Mouse (Mus musculus): ENCODE data around the gene Pmpcb. TPM values are rescaled to one million over a fixed set of nuclear protein-coding genes. Genes with fewer than 3 reads are reported as not detected.

The Pmpcb gene
- total RNA-seq, 1 experiment from 2014 or later = 96.5 TPM

DNA sequence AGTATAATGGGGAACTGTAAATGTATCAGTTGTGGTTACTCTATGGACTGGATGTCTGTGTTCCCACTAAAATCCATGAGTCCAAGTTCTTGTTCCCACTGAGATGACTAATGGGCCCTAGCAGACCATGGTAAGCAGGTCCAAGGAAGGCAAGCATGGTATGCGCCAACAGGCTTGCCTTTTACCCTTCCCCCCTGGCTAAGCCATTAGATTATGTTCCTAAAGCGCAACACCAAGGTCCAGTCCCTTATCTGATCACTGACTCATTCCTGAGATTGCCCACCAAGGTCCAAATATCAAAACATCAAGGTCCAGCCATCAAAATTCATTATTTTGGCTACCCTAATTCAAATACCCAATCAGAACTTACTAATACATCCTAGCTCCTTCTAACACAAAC, 17.7 kb upstream of the Pmpcb start:
- no peak for ATAC-seq (replicated peaks in 1 of 2; ENCODE audit: insufficient read depth in 1 of 2, low FRiP score in 2 of 2, low TSS enrichment in 1 of 2, low read depth in 1 of 2, poor library complexity in 2 of 2, severe bottlenecking in 2 of 2)

DNA sequence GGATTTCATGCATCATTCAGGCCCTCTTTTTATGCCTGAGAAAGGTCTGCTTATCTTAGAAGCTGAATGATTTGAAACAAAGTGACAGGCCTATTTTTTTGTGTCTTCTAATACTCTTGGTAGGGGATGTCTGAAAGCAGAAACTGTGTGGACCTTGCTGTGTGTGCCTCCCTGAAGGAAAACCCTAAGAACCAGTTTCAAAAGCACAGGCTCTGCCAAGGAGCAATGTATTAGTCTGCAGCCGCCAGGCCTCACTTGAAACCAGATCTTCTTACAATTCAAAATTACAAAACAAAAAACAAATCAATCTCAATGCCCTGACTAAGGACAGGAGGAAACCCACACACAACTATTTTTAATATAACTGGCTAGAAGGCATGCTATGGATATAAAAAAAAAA, 12.5 kb upstream of the Pmpcb start:
- ATAC-seq (replicated peaks in 1 of 2; ENCODE audit: insufficient read depth in 1 of 2, low FRiP score in 2 of 2, low TSS enrichment in 1 of 2, low read depth in 1 of 2, poor library complexity in 2 of 2, severe bottlenecking in 2 of 2) = no peak

DNA sequence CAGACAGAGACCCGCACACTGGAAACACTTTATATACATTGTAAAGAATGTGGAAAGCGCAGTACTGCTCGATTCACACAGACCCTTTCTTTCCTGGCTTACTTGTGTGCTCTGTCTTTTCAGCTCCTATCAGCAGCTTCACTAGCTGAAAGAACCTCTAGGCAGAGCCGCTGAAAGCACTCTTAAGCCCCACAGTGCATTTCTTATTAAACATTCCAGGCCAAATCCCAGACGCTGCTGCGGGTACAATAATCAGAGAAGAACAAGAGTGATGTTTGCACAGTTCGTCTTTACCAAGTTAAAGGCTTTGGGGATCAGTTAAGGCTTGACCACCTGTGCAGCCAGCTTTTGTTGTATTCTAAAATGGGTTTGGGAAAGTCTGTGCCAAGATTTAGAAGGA, 12.1 kb upstream of the Pmpcb start:
- no peak for ATAC-seq (replicated peaks in 1 of 2; ENCODE audit: insufficient read depth in 1 of 2, low FRiP score in 2 of 2, low TSS enrichment in 1 of 2, low read depth in 1 of 2, poor library complexity in 2 of 2, severe bottlenecking in 2 of 2)

- ATAC-seq (replicated peaks in 1 of 2; ENCODE audit: insufficient read depth in 1 of 2, low FRiP score in 2 of 2, low TSS enrichment in 1 of 2, low read depth in 1 of 2, poor library complexity in 2 of 2, severe bottlenecking in 2 of 2) = no peak
Measured at GRCm38 (mm10) chr5:21729107-21729506, 7.8 kb upstream of the Pmpcb start.

- ATAC-seq (replicated peaks in 1 of 2; ENCODE audit: insufficient read depth in 1 of 2, low FRiP score in 2 of 2, low TSS enrichment in 1 of 2, low read depth in 1 of 2, poor library complexity in 2 of 2, severe bottlenecking in 2 of 2) = no peak
Measured at GRCm38 (mm10) chr5:21732177-21732911, 4.6 kb upstream of the Pmpcb start.

DNA sequence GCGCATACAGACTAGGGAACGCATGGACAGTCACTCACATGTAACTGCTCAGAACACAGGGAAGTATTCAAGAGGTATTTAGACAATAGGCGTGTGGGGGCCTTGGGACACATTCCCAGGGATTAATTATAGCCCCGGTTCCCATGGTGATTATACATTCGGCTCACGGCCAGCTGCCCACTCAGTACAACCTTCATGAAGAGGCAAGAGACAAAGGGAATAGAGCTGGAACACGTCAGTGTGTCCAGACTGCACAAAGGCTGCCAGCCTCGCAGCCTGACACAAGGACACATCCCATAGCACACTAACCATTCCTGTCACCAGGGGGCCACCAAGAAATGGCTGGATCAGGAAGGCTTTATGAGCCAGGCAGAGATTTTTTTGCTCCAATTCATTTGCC, 4.0 kb upstream of the Pmpcb start:
- no peak for ATAC-seq (replicated peaks in 1 of 2; ENCODE audit: insufficient read depth in 1 of 2, low FRiP score in 2 of 2, low TSS enrichment in 1 of 2, low read depth in 1 of 2, poor library complexity in 2 of 2, severe bottlenecking in 2 of 2)

DNA sequence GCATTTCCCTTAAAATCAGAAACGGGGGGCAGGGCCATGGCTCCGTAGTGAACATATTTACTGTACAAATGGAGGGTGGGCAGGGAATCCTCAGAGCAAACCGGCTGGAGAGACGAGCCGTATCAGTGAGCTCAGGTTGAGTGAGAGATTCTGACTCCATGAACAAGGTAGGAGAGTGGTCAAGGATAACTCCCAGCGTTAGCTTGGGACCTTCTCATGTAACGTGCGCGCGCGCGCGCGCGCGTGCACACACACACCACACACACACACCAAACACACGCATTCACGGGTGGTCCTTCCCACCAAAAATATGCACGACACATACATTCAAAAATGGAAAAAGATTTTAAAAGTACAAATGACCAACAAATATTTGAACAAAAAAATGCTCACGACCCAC, 1.8 kb upstream of the Pmpcb start:
- no peak for ATAC-seq (replicated peaks in 1 of 2; ENCODE audit: insufficient read depth in 1 of 2, low FRiP score in 2 of 2, low TSS enrichment in 1 of 2, low read depth in 1 of 2, poor library complexity in 2 of 2, severe bottlenecking in 2 of 2)

- peak; percentile 74 to 80 for ATAC-seq (replicated peaks in 1 of 2; ENCODE audit: insufficient read depth in 1 of 2, low FRiP score in 2 of 2, low TSS enrichment in 1 of 2, low read depth in 1 of 2, poor library complexity in 2 of 2, severe bottlenecking in 2 of 2)
Measured at GRCm38 (mm10) chr5:21735584-21735983, 1.4 kb upstream of the Pmpcb start.

DNA sequence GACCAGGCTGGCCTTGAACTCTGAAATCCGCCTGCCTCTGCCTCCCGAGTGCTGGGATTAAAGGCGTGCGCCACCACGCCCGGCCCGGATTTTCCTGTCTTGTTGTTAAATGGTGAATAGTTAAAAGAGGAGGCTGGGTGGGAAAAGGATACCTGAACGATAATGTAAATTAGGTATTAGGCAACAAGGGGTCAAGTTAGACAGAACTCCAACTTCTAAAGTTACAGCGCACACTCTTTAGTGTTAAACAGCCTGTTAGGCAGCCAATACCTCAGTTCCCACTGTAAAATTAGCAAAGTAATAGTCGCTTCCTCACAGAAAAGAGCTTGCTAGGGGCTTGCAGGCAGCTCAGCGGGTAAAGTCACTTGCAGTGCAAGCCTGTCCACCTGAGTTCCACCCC, 895 bp upstream of the Pmpcb start:
- no peak for ATAC-seq (replicated peaks in 1 of 2; ENCODE audit: insufficient read depth in 1 of 2, low FRiP score in 2 of 2, low TSS enrichment in 1 of 2, low read depth in 1 of 2, poor library complexity in 2 of 2, severe bottlenecking in 2 of 2)

DNA sequence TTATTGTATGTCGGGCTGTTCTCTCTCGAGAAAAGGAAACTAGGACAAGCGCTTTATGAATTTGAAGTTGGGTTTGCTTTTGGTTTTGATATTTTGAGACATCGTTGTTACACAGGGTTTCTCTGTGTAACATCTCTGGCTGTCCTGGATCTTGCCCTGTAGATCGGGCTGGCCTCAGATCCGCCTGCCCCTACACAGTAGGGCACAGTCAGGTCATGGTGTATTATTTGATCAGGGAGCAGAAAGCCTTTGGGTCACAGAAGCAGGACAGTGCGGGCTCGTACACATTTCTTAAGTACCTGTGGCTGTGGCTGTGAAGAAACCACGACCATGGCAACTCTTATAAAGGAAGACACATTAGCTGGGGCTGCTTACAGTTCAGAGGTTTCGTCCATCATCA, 679 bp downstream of the Pmpcb start:
- ATAC-seq (replicated peaks in 1 of 2; ENCODE audit: insufficient read depth in 1 of 2, low FRiP score in 2 of 2, low TSS enrichment in 1 of 2, low read depth in 1 of 2, poor library complexity in 2 of 2, severe bottlenecking in 2 of 2) = no peak; a peak in 1 of 4 replicates

DNA sequence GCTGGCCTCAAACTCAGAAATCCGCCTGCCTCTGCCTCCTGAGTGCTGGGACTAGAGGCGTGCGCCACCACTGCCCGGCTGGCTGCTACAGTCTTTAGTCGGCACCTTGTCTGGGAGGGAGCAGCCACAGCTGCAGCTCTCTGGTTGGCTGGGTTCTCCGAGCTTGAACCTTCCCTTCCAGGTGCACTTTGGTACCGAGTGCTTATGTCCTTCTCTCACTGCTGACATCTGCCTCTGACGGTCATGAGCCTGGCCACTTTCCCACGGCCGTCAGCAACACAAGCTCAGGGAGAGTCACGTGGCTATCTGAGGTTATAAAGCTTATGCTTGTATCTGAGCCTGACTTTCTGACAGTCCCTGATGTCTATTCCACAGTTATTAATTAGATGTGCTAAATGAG, 2.2 kb downstream of the Pmpcb start:
- no peak for ATAC-seq (replicated peaks in 1 of 2; ENCODE audit: insufficient read depth in 1 of 2, low FRiP score in 2 of 2, low TSS enrichment in 1 of 2, low read depth in 1 of 2, poor library complexity in 2 of 2, severe bottlenecking in 2 of 2)

GRCm38 (mm10) chr5:21739881-21740280, 2.9 kb downstream of the Pmpcb start:
- no peak for ATAC-seq (replicated peaks in 1 of 2; ENCODE audit: insufficient read depth in 1 of 2, low FRiP score in 2 of 2, low TSS enrichment in 1 of 2, low read depth in 1 of 2, poor library complexity in 2 of 2, severe bottlenecking in 2 of 2)

- no peak for ATAC-seq (replicated peaks in 1 of 2; ENCODE audit: insufficient read depth in 1 of 2, low FRiP score in 2 of 2, low TSS enrichment in 1 of 2, low read depth in 1 of 2, poor library complexity in 2 of 2, severe bottlenecking in 2 of 2)
Measured at GRCm38 (mm10) chr5:21743606-21744005, 6.7 kb downstream of the Pmpcb start.

- ATAC-seq (replicated peaks in 1 of 2; ENCODE audit: insufficient read depth in 1 of 2, low FRiP score in 2 of 2, low TSS enrichment in 1 of 2, low read depth in 1 of 2, poor library complexity in 2 of 2, severe bottlenecking in 2 of 2) = no peak
Measured at GRCm38 (mm10) chr5:21744651-21745050, 7.7 kb downstream of the Pmpcb start.

DNA sequence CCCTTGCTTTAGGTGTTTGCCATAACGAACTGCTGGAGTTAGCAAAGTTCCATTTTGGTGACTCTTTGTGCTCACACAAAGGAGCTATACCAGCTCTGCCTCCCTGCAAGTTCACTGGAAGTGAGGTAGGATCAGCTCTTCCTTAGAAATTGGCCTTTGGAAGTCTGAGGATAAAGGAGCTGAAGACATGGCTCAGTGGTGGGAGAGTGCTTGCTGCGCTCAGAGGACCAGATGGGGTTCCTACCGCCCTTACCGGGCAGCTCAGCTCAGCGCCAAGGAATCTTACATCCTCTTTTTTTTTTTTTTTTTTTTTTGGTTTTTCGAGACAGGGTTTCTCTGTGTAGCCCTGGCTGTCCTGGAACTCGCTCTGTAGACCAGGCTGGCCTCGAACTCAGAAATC, 9.0 kb downstream of the Pmpcb start:
- no peak for ATAC-seq (replicated peaks in 1 of 2; ENCODE audit: insufficient read depth in 1 of 2, low FRiP score in 2 of 2, low TSS enrichment in 1 of 2, low read depth in 1 of 2, poor library complexity in 2 of 2, severe bottlenecking in 2 of 2)

DNA sequence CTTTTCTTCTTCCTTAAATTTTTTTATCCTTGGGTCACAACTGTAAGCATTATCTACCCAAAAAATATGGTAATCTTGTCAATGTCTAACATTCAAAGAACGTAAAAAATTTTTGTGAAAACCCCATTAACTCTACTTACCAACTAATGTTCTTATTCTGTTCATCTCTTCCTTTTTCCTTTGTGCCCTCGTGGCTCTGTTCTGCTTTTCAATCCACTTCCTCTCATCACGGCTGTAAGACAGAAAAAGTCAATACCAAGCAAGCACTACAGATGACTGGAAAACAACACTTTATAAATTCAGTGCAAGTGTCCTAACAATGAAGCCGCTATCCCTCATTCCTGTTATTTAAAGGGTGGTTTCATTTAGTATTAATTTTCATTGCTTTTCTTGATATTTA, 31.6 kb downstream of the Pmpcb start:
- ATAC-seq (replicated peaks in 1 of 2; ENCODE audit: insufficient read depth in 1 of 2, low FRiP score in 2 of 2, low TSS enrichment in 1 of 2, low read depth in 1 of 2, poor library complexity in 2 of 2, severe bottlenecking in 2 of 2) = no peak

DNA sequence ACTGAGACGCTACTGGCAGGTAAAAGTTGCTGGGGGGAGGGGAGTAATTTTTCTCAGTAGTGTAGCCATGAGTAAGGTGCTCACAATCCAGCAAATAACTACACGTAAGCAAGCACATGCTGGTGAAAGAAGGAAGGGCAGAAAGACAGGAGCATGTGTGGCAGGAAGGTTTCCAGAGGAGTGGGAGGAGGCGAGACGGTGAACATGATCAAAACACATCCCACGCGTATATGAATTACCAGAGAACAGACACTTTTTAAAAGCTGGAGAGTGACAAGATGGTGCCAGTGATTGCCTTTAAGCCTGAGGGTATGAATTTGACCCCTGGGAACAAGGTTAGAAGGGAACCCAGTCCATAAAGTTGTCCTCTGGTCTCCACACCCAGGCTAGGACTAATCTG, 32.9 kb downstream of the Pmpcb start:
- ATAC-seq (replicated peaks in 1 of 2; ENCODE audit: insufficient read depth in 1 of 2, low FRiP score in 2 of 2, low TSS enrichment in 1 of 2, low read depth in 1 of 2, poor library complexity in 2 of 2, severe bottlenecking in 2 of 2) = no peak

DNA sequence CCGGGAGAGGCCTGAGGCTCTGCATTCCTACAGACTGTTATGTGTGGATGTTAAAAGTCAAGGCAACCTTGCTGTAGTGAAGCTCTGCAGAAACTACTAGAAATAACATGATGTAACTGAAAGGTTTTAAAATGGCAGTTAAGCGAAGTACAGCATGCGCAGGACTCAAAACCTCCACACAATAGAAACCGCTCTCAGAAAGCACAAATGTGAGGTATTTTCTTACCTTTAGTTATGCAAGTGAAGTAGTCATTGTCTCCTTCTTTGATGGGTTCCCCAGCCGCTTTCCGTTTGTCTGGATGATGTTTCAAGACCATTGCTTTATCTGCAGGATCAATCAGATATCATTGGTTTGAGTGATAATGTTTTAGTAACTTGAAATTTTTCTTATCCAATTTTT, 39.5 kb downstream of the Pmpcb start:
- no peak for ATAC-seq (replicated peaks in 1 of 2; ENCODE audit: insufficient read depth in 1 of 2, low FRiP score in 2 of 2, low TSS enrichment in 1 of 2, low read depth in 1 of 2, poor library complexity in 2 of 2, severe bottlenecking in 2 of 2)

DNA sequence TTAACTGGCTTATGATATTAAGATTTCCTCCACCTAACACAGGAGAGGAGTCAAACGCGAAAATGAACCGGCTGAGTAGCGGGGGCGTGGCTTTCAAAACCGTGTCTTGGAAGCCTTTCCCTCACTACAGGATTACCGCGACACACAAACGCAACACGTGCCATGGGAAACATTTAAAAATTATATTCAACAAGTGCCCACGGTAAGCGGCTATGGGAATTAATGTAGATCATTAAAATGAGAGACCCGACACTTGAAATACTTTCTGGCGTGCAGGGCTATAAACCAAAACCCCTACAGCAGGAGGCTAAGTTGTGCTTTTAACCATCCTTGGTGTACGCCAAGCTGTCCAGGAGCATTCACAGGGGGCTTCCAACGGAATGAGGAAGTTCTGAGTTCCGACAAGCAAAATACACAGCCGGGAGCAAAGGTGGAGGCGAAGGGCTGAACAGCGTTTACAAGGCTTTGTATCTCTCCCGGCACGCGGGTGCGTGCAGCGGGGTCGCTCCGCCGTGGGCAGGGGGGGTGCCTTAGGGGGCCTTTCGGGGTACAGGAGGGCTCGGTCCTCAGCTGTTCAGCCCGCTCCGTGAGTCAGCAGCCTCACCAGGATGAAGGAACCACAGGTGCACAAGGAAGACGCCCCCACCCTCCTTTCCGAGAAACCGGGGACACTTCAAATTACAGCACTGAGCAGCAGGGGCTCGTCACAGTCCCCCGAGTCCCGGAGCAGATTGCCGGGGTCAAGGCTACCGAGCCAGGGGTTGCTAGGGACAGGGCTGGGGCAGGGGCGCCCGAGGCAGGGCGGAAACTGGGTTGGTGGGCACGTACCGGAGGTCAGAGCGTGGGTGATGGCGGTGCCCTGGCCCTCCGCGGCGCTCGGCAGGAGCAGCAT, 47.5 kb downstream of the Pmpcb start:
- ATAC-seq (replicated peaks in 1 of 2; ENCODE audit: insufficient read depth in 1 of 2, low FRiP score in 2 of 2, low TSS enrichment in 1 of 2, low read depth in 1 of 2, poor library complexity in 2 of 2, severe bottlenecking in 2 of 2) = peak; percentile 33 to 35

All from hematopoietic stem cell, adult 5-6 weeks (primary cell).